Mouse (Mus musculus) urinary bladder, adult 2 months (tissue): ENCODE data around the gene Vti1a. TPM values are rescaled to one million over a fixed set of nuclear protein-coding genes. Genes with fewer than 3 reads are reported as not detected.

Source experiments
- DNase-seq: peaks from one replicate; pipeline ENCODE4 v3.0.0; 2022; ENCODE audit warnings: low spot score
- polyA plus RNA-seq: library from polyadenylated mRNA; depleted of rRNA; stranded (reverse); fragments of >200 nt; gene quantifications from 2 replicates; pipeline ENCODE4 v1.2.3, GENCODE M21; 2012; rRNA removed

The Vti1a gene
- 22.7 and 23.4 TPM in 2 replicates for polyA plus RNA-seq

DNA sequence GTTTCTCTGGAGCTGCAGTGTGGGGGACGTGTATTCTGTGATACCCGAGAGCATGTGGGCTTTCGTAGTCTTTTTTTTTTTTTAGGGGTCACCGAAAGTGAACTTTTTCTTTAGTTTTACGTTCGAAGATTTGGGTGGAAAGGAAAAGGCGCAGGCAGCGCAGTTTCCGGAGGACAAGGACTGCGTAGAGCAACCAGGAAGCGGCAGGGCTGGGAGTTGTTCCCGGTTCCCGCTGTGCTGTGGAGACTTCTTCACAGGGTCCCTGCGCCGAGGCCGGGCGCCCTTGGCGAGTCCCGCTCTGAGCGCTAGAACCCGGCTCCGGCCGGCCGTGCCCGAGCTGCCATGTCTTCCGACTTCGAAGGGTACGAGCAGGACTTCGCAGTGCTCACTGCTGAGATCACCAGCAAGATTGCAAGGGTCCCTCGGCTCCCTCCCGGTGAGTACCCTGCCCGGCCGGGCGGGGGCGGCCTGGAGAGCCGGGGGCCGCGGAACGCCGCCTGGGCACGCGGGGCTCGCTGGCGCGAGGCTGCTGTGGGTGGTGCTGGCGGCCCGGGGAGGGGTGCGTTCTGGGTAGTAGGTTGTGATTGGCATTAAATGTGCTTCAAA, at the start of gene Vti1a:
Gene Vti1a, plus strand, starts transcription at position 187 of the 606 bp plus-strand sequence.
- peak; percentile 79 for DNase-seq

- DNase-seq, result no peak
These were observed 49.3 kb upstream of the Vti1a start for GRCm38 (mm10) chr19:55266786-55267185.

DNA sequence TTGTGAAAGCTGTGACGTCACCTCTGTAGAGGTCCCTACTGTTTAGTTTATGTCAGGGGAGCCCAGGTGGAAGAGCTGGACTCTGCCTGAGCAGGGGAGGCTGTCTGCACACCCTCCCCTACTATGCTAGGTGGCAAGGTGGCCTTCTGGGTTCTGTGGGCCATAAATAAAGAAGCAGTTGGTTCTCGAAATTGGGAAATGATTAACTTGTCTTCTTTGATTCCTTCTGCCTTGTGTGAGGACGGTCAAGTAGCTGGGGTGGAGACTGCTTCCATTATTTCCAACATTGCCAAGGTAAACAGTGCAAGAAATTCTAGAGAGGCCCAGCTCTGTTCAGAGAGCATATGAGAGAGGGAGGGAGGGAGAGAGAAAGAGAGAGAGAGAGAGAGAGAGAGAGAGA, 47.9 kb upstream of the Vti1a start:
- DNase-seq, result no peak

DNA sequence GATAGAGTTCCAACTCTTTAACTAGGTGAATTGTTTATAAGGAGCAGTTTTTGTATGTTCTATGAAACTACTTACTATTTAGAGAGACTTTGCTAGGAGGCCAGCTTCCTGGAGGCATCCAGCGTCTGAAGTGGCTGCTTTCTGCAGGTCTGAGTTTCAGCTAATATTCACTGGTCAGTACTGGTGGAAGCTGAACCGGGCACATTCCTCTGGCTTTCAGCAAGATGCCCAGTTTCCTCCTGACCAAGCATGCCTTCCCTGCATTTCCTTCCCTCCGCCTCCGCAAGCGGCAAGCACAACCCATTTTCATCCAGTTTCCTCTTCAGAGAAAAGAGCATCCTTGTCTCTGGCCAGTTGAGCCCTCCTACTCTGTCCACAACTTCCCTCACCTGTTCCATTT, 47.0 kb upstream of the Vti1a start:
- no peak for DNase-seq

GRCm38 (mm10) chr19:55271448-55271847, 44.6 kb upstream of the Vti1a start:
- no peak for DNase-seq

- no peak for DNase-seq
These were observed 42.8 kb upstream of the Vti1a start for GRCm38 (mm10) chr19:55273340-55273739.

DNA sequence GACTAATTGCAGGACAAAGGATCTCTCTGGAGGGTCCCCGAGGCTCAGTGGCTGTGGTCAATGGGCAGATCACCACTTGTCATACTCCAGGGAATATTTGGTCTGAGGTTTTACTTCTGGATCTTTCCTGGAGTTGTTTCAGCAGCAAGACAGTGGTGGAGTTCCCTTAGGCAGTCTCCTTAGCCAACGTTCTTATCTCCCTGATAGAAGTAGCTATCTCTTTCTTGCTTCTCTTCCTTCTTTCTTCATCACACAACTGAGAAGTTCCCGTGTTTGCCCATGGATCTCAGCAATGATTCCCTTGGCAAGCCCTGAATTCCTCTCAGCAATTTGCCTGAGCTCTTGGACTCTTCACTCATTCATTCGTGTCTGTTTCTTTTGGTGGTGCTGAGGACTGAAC, 40.0 kb upstream of the Vti1a start:
- DNase-seq, result no peak

DNA sequence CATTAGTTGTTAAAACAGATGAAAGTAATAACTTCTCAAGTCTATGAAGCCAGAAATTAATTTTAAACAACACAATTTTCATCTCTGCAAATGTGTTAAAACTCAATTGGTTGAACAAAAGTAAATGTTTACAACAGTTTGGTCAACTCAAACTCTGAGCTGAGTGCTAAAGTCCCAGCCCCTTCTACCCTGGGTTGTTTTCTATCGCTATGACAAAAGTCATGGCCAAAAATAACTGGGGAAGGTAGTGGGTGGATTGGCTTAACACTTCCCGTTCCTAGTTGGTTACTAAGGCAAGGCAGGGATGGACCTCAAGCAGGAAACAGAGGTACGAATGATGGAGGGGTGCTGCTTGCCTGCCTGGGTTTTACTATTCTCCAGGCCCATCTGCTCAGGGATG, 39.3 kb upstream of the Vti1a start:
- DNase-seq, result no peak

- no peak for DNase-seq
These were observed 32.0 kb upstream of the Vti1a start for GRCm38 (mm10) chr19:55284093-55284492.

GRCm38 (mm10) chr19:55286034-55286433, 30.1 kb upstream of the Vti1a start:
- no peak for DNase-seq

- no peak for DNase-seq
These were observed 27.1 kb upstream of the Vti1a start for GRCm38 (mm10) chr19:55288974-55289373.

- no peak for DNase-seq
These were observed 25.3 kb upstream of the Vti1a start for GRCm38 (mm10) chr19:55290621-55291270.

DNA sequence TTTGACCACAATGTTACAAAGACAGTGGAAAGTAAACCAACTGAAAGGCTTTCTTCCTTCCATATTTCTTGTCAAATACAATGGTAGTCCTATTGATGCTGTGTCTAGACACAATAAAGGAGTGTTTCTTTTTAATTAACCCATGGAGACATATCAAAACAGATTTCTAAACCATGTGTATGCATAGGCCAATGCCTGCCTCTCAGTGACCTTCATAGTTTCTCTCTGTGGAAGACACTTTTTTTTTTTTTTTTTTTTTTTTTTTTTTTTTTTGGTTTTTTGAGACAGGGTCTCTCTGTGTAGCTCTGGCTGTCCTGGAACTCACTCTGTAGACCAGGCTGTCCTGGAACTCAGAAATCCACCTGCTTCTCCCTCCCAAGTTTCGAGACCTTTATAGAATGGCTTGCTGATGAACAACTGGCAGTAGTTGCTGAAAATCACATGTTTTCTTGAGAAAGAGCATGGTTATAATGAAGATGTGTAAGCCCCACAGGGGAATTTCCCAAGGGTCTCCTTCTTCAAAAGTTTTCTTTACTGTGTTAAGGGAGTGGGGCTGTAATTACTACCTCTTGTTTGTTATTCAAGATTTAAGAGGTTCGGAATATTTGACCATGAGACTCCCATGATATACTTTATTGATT, 23.8 kb upstream of the Vti1a start:
- DNase-seq, result no peak

GRCm38 (mm10) chr19:55293175-55293574, 22.9 kb upstream of the Vti1a start:
- DNase-seq, result no peak

DNA sequence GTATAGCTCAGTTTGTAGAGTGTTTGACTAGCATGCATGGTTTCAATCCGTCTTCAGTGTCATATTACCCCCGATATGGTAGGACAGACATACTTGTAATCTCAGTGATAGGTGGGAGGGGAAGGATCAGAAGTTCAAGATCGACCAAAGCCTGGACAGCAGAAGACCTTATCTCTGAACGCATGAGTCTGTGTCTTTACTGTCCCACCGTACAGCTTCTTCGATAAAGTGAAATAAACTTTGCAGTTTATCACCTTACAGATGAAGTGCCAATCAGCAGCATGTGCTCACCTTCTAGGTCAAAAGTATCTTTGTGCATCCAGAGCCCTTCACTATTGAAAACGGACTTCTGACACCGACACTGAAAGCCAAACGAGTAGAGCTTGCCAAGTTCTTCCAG, 21.0 kb upstream of the Vti1a start:
- DNase-seq, result no peak

DNA sequence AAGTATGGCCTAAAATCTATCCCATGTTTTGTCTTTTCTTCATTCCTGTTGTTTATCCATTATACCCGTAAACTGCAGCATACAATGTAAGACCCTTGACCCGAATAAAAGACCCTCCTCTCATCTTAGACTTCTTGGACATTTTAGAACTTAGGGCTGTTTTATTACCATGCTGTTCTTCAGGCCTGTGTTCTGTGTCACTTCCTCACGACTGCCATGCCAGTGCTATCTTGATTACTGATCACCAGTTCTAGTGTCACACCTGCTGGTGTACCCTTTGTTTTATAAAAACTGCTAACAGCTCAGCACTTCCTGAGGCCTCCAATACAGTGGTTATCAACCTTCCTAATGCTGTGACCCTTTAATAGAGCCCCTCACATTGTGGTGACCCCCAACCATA, 20.5 kb upstream of the Vti1a start:
- no peak for DNase-seq

GRCm38 (mm10) chr19:55296301-55296700, 19.8 kb upstream of the Vti1a start:
- DNase-seq, result no peak

GRCm38 (mm10) chr19:55297489-55297888, 18.6 kb upstream of the Vti1a start:
- DNase-seq, result no peak

DNA sequence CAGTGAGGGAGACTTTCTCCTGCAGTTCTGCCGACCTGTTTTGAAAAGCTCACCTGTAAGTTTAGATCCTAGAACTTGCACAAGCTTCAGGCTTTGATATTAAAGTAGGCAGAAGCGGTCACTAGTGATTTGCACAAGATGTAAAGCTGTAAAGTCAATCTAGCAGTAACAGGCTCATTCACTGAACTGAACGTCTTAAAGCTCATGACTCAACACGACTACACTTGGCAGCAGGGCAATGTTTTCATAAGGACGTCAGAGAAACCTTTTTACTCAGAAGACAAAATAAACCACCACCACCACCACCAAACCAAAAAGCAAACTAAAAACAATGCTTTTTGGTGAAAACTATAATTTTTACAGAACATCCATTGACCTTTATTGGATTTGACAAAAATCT, 18.1 kb upstream of the Vti1a start:
- DNase-seq, result no peak

DNA sequence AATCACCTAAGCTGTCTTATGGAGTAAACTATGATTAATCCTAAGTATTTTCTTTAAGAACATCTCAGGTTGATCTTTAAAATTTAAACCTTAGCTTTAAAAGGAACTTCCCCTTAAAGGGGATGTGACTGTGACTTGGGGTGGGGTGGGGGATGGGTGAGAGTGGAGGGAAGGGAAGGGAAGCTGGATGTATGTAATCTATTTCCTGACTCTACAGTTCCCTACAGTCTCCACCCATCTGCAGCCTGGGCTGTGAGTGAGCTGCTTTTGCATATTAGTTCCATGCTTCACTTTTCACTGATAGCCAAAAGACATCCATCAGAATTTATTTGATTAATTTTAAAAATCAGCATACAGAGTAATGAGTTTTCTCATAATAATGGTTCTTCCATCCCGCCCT, 16.7 kb upstream of the Vti1a start:
- no peak for DNase-seq

DNA sequence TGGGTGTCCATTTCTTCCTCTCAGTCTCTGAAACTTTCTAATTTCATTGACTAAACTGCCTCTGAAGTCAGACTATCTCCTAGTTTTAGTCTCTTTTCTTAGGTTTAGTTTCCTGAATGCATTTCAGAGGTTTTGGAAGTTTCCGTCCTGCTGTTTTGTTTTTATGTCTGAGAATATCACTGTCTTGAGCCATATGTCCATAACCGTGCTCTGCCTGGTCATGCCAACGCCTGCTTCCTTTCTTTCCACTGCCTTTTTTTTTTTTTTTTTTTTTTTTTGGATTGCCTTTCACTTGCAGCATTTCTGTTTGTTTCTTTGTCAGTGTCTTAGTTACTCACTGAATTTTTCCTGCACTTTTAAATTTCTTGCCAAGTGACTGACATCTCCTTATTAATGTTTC, 15.6 kb upstream of the Vti1a start:
- DNase-seq, result no peak

GRCm38 (mm10) chr19:55305024-55305423, 11.1 kb upstream of the Vti1a start:
- no peak for DNase-seq

GRCm38 (mm10) chr19:55311874-55312273, 4.2 kb upstream of the Vti1a start:
- DNase-seq, result no peak
